Mouse (Mus musculus): ENCODE measurements around the gene Oog4.
A peak's percentile ranks its signal among the peaks of the same experiment; 100 is the strongest.
"Not testable (repeated sequence)": the region's sequence is repeated elsewhere in the genome, so short reads cannot be mapped to it uniquely, and the experiment has no call there.

Gene Oog4

GRCm38 (mm10) chr4:143450224-143450623 is at the start of gene Oog4:
Oog4 (minus strand) TSS chr4:143450324.
- DNase-seq = no peak

- DNase-seq = not testable (repeated sequence)
These were observed 23.4 kb downstream of the Oog4 start for GRCm38 (mm10) chr4:143426770-143427169.

- no peak for DNase-seq
These were observed 36.0 kb downstream of the Oog4 start for GRCm38 (mm10) chr4:143414121-143414520.

GRCm38 (mm10) chr4:143413621-143414020 is 36.5 kb downstream of the Oog4 start:
- DNase-seq = no peak

GRCm38 (mm10) chr4:143412219-143413092 is 37.7 kb downstream of the Oog4 start, which contains the start of gene Pramef8:
Pramef8 (plus strand) TSS chr4:143412426.
- DNase-seq = peak; percentile 91 to 94

GRCm38 (mm10) chr4:143411566-143412218 is 38.4 kb downstream of the Oog4 start:
- DNase-seq = no peak

- DNase-seq = no peak
These were observed 55.9 kb downstream of the Oog4 start, which contains the start of gene Pramel1 for GRCm38 (mm10) chr4:143394181-143394580. Pramel1 (plus strand) TSS chr4:143394428.

- DNase-seq = peak; percentile 70 to 78
These were observed 61.0 kb downstream of the Oog4 start for GRCm38 (mm10) chr4:143388955-143389702.

Data from kidney, postnatal 4 days (tissue).